ENCODE assay signal across 7 mouse cellular contexts in the genomic region with DNA sequence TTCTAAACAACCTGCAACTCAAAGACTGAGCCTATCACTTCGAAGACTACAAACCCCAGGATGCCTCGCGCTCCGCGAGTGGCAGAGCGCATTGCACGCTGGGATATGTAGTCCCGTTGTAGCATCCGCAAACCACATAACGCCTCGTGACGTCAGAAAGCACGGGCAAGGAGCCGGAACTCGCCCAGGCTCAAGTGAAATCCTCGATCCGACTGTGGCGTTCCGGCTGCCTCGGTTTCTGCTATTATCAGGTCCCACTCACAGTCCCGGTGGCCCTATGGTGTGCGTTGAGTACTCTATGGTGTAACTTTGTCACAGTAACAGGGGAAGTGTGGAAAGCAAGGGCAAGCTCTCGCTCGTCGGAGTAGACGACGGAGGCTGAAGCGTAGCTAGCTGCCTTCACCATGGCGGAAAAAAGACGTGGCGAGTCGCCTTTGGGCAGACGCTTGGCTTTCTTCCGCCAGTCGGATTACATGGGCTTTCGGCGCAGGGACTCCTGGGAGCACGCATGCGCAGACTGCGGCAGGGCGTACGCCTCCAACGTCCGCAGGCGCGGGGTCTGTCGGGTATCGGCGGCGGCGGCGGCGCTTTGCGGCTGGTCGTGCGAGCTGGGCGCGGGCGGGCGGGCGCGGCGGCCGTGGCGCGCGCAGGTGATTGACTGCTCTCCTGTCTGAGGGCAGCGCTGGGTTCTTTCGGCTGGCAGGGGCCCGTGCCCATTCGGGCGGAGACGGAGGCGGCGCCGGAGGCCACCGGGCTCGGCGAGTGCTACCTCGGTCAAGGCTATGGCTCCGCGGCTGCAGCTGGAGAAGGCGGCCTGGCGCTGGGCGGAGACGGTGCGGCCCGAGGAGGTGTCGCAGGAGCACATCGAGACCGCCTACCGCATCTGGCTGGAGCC. TPM values are rescaled to one million over a fixed set of nuclear protein-coding genes. Genes with fewer than 3 reads are reported as not detected.
DNase-seq lines count a peak whose midpoint lies in the region; ATAC-seq lines count a peak whose summit lies in the region.

Gene Usp48 (plus strand): TSS at position 155 of the 895 bp plus-strand sequence.

- H3K4me3 ChIP-seq in embryonic facial prominence, embryonic 12.5 days = peak within 1 kb of the TSS; percentile 96
- H3K4me3 ChIP-seq in limb, embryonic 11.5 days (ENCODE audit: low read depth, low read length) = peak within 1 kb of the TSS; percentile 92
- peak within 1 kb of the TSS; percentile 88 for H3K4me3 ChIP-seq in midbrain, embryonic 14.5 days (replicated peaks; ENCODE audit: low read depth, low read length)

- peak within 1 kb of the TSS; percentile 86 for H3K9ac ChIP-seq in embryonic facial prominence, embryonic 12.5 days
- peak within 1 kb of the TSS; percentile 81 for H3K9ac ChIP-seq in limb, embryonic 11.5 days (ENCODE audit: low read length)
- H3K9ac ChIP-seq in midbrain, embryonic 14.5 days (replicated peaks; ENCODE audit: low read length) = peak within 1 kb of the TSS; percentile 84

- no peaks in the 10 kb centered on the region for H3K36me3 ChIP-seq in embryonic facial prominence, embryonic 12.5 days
- H3K36me3 ChIP-seq in limb, embryonic 11.5 days (ENCODE audit: control insufficient read depth, insufficient read depth, low read length) = no peaks in the 10 kb centered on the region
- H3K36me3 ChIP-seq in midbrain, embryonic 14.5 days (ENCODE audit: control insufficient read depth, insufficient read depth, low read length) = no peaks in the 10 kb centered on the region

- peaks cover 9% of the 10 kb centered on the region for H3K4me1 ChIP-seq in embryonic facial prominence, embryonic 12.5 days
- H3K4me1 ChIP-seq in limb, embryonic 11.5 days (ENCODE audit: control insufficient read depth, insufficient read depth, low read length) = peaks cover 9% of the 10 kb centered on the region
- peaks cover 16% of the 10 kb centered on the region for H3K4me1 ChIP-seq in midbrain, embryonic 14.5 days (ENCODE audit: control insufficient read depth, insufficient read depth, low read length)

- DNase-seq in adrenal gland, postnatal 25 days = peak; percentile 100
- DNase-seq in heart, adult 11 months = peak; percentile 100
- peak; percentile 98 for DNase-seq in kidney, adult 18-20 months
- DNase-seq in limb, embryonic 11.5 days (ENCODE audit: low spot score) = peak; percentile 99
- peak; percentile 100 for DNase-seq in midbrain, embryonic 14.5 days
- peak; percentile 96 to 98 for DNase-seq in spleen, adult 18-20 months

- H3K4me2 ChIP-seq in embryonic facial prominence, embryonic 12.5 days (replicated peaks) = peak within 1 kb of the TSS; percentile 79
- peak within 1 kb of the TSS; percentile 63 for H3K4me2 ChIP-seq in limb, embryonic 11.5 days (ENCODE audit: low read depth, severe bottlenecking)
- H3K4me2 ChIP-seq in midbrain, embryonic 14.5 days (ENCODE audit: low read length) = peak within 1 kb of the TSS; percentile 81

- H3K27me3 ChIP-seq in embryonic facial prominence, embryonic 12.5 days = no peaks in the 10 kb centered on the region
- no peaks in the 10 kb centered on the region for H3K27me3 ChIP-seq in limb, embryonic 11.5 days (ENCODE audit: control insufficient read depth, insufficient read depth, low read length)
- H3K27me3 ChIP-seq in midbrain, embryonic 14.5 days (ENCODE audit: control insufficient read depth, insufficient read depth, low read length) = no peaks in the 10 kb centered on the region

- under 1% methylated on average over 92 of the region's 92 CpGs for WGBS in embryonic facial prominence, embryonic 12.5 days
- under 1% methylated on average over 88 of the region's 92 CpGs for WGBS in limb, embryonic 11.5 days
- under 1% methylated on average over 91 of the region's 92 CpGs for WGBS in midbrain, embryonic 14.5 days

- ATAC-seq in embryonic facial prominence, embryonic 12.5 days (ENCODE audit: insufficient number of reproducible peaks, insufficient read depth, low FRiP score, low TSS enrichment) = peak; percentile 93
- peak; percentile 92 for ATAC-seq in limb, embryonic 11.5 days (ENCODE audit: insufficient number of reproducible peaks, low FRiP score, low TSS enrichment, low read depth)
- ATAC-seq in midbrain, embryonic 14.5 days (ENCODE audit: low FRiP score, low TSS enrichment) = peak; percentile 94

- H3K9me3 ChIP-seq in embryonic facial prominence, embryonic 12.5 days = no peaks in the 10 kb centered on the region
- no peaks in the 10 kb centered on the region for H3K9me3 ChIP-seq in limb, embryonic 11.5 days (ENCODE audit: control insufficient read depth, low read length)
- H3K9me3 ChIP-seq in midbrain, embryonic 14.5 days (ENCODE audit: control insufficient read depth, low read length) = no peaks in the 10 kb centered on the region

- peak within 1 kb of the TSS; percentile 98 for H3K27ac ChIP-seq in embryonic facial prominence, embryonic 12.5 days
- peak within 1 kb of the TSS; percentile 92 for H3K27ac ChIP-seq in limb, embryonic 11.5 days (replicated peaks; ENCODE audit: low read depth, low read length)
- H3K27ac ChIP-seq in midbrain, embryonic 14.5 days (replicated peaks; ENCODE audit: low read depth, low read length) = peak within 1 kb of the TSS; percentile 97

RNA-seq across cellular contexts. Expression of gene Usp48, which starts in this region (rescaled TPM):
- total RNA-seq in adrenal gland, postnatal 25 days (2021) = 130 and 144 TPM in 2 replicates
- 89.0 and 90.5 TPM in 2 replicates for polyA plus RNA-seq in embryonic facial prominence, embryonic 12.5 days (2016; fragmentation: Nextera tagmentation; extraction: Ambion mirVana)
- polyA plus RNA-seq in limb, embryonic 11.5 days (2014; fragmentation: Nextera tagmentation; extraction: Ambion mirVana) = 93.0 and 99.6 TPM in 2 replicates
- polyA plus RNA-seq in midbrain, embryonic 14.5 days (2014; fragmentation: Nextera tagmentation; extraction: Ambion mirVana) = 66.5 and 76.8 TPM in 2 replicates

Comparison
In these comparisons a context has a peak if more than half of its experiments do, and no peak if none do; other contexts are left out.
1. Peak in every context shown above with its lines: DNase-seq, ATAC-seq, H3K4me3 ChIP-seq and H3K27ac ChIP-seq.